Mouse (Mus musculus): ENCODE data around the gene Hnrnpul1. TPM values are rescaled to one million over a fixed set of nuclear protein-coding genes. Genes with fewer than 3 reads are reported as not detected.
A peak's percentile ranks its signal among the peaks of the same experiment; 100 is the strongest.

Hnrnpul1 gene
- total RNA-seq, 2 experiments from 2014 or later = 98.4 to 105 TPM

DNA sequence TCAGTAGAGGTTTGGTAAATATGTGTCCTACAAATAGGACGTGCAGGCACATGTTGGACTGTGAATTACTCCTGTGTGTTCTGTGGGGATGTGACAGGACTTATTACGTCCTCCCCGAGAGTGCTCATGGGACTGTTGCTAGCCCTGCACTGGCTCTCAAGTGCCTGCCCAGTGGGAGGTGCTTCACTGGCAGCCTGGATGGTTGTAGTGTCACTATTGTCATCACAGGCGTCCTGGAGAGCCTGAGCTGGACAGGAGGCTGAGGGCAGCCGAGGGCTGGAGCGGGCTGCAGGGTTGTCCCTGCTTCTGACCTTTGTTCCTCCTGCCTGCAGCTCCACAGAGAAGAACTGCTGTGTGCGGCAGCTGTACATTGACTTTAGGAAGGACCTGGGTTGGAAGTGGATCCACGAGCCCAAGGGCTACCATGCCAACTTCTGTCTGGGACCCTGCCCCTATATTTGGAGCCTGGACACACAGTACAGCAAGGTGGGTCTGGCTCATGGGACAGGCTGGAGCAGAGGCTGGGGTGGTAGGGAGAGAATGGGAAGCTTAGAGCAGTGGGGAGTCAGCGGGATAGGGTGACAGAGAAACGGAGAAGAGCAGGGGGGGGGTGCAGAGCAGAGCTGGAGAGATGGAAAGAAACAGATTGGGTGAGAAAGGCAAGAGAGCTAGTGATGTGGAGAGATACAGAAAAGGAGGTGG lies 50.6 kb downstream of the Hnrnpul1 start:
- peak in 1 of 2 experiments; percentile 21 for DNase-seq (ENCODE audit: low spot score in 2 of 2)
- intact Hi-C loops (cut with DNase I) = no loop called here

DNA sequence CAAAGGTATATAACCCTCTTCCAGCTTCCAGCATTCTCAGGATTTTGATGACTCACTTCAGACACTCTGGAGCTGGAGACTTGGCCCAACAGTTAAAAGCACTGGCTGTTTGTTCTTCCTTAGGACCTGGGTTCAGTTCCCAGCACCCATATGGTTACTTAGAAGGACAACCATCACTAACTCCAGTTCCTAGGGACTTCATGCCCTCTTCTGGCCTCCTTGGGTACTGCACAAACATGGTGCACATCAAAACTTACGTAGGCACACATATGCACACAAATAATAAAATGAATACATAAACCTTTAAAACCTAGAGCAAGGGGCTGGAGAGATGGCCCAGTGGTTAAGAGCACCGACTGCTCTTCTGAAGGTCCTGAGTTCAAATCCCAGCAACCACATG lies 52.2 kb downstream of the Hnrnpul1 start:
- no peak for DNase-seq (ENCODE audit: low spot score in 2 of 2)
- intact Hi-C loops (cut with DNase I) = no loop called here

DNA sequence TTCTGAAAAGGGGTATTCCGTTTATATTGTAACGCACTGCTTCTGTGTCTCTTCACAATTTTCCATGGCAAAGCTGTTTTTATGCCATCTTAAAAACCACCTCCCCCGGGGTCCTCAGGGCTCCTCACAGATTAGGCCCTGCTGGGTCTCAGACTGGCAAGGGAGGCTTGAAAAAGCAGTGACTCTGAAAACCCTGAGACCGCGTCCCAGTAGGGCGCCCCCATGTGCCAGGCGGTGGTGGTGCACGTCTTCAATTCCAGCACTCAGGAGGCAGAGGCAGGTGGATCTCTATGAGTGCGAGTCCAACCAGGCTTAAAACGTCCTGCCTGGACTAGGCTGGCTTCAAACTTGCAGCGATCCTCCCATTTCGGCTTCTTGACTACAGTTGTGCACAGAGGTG lies 53.8 kb downstream of the Hnrnpul1 start:
- DNase-seq (ENCODE audit: low spot score in 2 of 2) = no peak

DNA sequence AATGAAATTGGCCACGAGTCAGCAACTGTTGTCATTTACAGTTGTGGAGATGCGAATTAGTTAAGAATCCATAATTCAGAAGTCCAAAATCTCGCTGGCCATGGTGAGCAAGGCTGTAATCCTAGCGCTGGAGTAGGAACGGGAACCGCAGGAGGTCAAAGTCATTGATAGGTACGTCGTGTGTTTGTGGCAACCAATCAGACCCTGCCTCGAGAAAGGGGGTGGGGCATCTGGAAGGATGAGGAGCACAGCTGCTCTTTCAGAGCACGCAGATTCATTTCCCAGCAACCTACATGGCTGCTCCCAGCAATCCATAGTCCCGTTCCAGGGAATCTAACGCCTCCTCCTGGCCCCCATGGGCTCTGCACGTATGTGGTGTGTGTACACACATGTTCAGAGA lies 54.7 kb downstream of the Hnrnpul1 start:
- DNase-seq (ENCODE audit: low spot score in 2 of 2) = no peak
- intact Hi-C loops (cut with DNase I) = no loop called here

More for the DNA sequence above, 53.8 kb downstream of the Hnrnpul1 start:
- intact Hi-C loops (cut with DNase I) = no loop called here

DNA sequence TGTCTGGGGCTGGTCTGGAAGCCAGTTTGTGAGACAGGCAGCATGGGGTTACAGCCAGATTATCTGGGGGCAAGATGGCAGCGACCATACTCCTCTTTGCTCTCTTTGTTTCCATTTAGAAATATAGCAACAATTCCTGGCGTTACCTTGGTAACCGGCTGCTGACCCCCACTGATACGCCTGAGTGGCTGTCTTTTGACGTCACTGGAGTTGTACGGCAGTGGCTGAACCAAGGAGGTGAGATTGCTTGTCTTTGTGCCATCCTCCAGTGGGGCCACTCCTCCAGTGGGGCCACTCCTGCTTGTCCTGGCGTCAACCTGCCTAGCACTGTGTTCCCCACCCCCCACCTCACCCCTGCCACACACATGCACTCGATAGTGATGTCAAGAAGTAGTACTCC lies 60.5 kb downstream of the Hnrnpul1 start:
- intact Hi-C loops (cut with DNase I) = no loop called here
- DNase-seq (ENCODE audit: low spot score in 2 of 2) = no peak

DNA sequence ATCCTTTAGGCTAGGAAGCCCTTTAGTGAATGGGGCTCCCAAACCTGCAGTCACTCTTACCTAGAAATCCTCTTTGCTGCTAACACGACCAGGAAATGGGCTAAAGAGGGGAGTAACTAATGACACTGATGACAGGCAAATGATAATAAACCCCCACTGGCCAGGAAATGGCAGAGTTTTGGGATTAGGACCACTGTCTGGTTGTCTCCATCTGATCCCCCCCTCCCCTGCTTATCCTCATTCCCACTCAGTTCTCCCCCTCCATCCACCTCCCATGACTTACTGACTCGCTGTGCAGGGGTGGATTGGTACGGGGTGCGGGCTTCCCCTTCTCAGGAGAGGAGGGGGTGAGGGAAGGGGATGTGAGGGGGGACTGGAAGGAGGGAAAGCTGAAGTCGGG lies 64.5 kb downstream of the Hnrnpul1 start:
- DNase-seq (ENCODE audit: low spot score in 2 of 2) = no peak
- intact Hi-C loops (cut with DNase I) = no loop called here

DNA sequence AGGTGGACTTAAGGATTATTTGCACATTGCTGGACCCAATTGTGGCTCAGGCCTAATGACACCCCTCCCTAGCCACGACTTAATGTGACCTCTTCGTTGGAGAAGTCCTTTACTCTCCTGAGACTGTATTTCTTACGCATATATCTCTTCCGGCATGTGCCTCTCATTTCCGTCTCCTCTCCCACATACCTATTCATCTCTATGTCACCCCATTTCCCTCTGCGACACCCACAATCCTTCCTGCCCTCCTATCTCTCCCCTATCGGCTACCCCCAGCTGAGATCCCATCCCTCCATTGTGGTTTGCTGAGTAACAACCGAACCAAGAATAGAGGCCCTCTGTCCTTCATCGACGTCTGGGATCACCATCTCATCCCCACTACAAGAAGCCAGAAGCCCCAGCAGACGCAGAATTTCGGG lies 64.9 kb downstream of the Hnrnpul1 start:
- no peak for DNase-seq (ENCODE audit: low spot score in 2 of 2)
- intact Hi-C loops (cut with DNase I) = loop anchor here (2.0 kb wide), 1 partner anchor 17 kb away; no protein-coding TSS in a partner anchor

DNA sequence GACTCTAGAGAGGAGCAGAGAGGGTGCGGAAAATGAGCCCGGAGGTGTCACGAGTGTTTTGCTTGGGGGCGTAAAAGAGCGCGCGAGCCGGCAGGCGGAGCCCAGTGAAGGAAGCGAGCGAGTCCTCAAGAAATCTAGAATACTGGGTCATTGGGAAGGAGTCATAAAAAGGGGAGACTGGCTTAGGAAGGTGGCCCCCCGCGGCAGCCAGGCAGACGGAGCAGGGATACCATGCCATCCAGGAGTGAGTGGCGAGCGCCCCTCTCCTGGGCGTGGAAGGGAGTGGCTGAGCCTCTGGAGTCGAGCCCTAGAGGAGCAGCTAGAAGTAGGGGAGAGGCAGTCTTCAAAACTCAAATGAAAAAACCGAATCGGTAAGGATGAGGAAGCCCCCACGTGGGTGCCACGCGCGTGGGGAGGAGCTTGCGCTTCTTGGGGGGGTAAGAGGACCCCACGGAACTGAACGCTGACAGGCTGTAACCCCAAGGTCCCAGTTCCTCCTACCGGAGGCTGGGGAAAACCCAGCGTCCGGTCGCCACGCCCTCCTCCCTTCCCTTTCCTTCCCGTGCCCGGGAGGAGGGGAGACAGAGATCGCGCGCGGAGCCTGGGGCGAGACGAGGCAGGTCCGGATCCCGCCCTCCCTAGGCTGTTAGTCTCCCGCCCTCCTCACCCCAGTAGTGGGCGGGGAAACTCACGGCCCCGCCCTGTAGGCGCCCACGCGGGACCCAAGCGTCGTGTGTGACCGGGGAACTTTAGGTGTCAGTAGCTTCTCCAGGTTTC lies 65.6 kb downstream of the Hnrnpul1 start:
- DNase-seq (ENCODE audit: low spot score in 2 of 2) = no peak
- intact Hi-C loops (cut with DNase I) = loop anchor here (2.0 kb wide), 1 partner anchor 18 kb away; no protein-coding TSS in a partner anchor

DNA sequence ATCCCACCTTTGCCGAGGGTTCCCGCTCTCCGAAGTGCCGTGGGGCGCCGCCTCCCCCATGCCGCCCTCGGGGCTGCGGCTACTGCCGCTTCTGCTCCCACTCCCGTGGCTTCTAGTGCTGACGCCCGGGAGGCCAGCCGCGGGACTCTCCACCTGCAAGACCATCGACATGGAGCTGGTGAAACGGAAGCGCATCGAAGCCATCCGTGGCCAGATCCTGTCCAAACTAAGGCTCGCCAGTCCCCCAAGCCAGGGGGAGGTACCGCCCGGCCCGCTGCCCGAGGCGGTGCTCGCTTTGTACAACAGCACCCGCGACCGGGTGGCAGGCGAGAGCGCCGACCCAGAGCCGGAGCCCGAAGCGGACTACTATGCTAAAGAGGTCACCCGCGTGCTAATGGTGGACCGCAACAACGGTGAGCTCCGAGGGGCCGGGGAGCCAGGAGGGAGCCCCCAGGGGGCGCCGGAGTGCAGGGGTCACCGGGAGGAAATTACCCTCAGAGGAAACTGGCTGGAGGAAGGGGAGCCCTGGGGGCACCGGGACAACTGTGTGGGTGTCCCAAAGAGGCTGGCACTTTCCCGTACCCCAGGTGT lies 66.7 kb downstream of the Hnrnpul1 start:
- intact Hi-C loops (cut with DNase I) = loop anchor here (2.0 kb wide), 1 partner anchor 19 kb away; no protein-coding TSS in a partner anchor
- no peak for DNase-seq (ENCODE audit: low spot score in 2 of 2)

DNA sequence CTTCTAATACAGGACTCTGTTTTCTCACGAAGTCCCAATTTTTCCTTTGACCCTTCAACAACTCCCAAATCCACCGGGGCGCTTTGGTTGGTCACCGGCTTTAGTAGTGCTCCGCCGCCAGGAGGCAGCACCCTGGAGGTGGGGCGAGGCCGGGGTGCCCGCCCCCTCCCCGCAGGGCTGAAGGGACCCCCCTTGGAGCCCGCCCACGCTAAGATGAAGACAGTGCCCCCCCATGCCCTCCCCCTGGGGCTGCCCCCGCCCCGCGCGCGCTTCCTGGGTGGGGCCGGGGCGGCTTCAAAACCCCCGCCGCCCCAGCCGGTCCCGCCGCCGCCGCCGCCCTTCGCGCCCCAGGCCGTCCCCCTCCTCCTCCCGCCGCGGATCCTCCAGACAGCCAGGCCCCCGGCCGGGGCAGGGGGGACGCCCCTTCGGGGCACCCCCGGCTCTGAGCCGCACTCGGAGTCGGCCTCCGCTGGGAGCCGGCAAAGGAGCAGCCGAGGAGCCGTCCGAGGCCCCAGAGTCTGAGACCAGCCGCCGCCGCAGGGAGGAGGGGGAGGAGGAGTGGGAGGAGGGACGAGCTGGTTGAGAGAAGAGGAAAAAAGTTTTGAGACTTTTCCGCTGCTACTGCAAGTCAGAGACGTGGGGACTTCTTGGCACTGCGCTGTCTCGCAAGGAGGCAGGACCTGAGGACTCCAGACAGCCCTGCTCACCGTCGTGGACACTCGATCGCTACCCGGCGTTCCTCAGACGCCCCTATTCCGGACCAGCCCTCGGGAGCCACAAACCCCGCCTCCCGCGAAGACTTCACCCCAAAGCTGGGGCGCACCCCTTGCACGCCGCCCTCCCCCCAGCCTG lies 67.7 kb downstream of the Hnrnpul1 start, which contains the start of gene Tgfb1:
Gene Tgfb1 (plus strand): TSS at position 323 of the 852 bp plus-strand sequence.
- peak in 1 of 2 experiments; percentile 38 for DNase-seq (ENCODE audit: low spot score in 2 of 2)
- intact Hi-C loops (cut with DNase I) = no loop called here

DNA sequence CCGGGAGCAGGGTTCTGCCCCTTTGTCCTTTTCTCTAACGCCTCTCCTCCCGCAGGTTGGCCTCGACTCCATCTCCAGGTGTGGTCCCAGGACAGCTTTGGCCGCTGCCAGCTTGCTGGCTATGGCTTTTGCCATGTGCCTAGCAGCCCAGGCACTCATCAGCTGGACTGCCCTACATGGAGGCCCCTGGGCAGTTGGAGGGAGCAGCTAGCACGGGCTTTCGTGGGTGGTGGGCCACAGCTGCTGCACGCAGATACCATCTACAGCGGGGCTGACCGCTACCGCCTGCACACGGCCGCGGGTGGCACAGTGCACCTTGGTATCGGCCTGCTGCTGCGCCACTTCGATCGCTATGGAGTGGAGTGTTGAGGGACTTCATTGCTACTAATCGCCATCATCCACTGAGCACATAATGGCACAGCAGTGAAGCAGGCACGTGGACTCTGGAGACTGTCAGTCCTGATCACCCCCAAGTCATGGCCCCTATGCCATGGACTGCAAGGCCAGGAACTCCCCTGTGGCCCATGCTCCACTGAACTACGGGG lies 68.6 kb downstream of the Hnrnpul1 start:
- no peak for DNase-seq (ENCODE audit: low spot score in 2 of 2)
- intact Hi-C loops (cut with DNase I) = no loop called here

DNA sequence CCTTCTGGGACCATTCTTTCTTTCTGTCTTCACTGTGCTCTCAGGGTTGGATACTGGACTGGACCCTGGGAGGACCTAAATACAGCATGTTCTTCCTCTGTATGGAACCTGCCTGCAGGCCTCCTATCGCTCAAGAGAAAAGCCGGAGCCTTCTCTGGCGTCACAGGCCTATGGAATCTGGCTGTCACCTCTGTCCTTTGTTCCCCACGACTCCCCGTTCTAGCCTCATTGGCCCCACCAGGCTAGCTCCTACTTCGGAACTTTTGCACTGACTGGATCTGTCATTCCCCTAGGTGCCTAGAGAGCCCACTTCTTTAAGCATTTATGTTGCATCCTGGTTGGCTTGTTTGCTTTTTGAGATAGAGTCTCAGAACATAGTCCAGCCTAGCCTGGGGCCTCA lies 69.9 kb downstream of the Hnrnpul1 start:
- intact Hi-C loops (cut with DNase I) = no loop called here

DNA sequence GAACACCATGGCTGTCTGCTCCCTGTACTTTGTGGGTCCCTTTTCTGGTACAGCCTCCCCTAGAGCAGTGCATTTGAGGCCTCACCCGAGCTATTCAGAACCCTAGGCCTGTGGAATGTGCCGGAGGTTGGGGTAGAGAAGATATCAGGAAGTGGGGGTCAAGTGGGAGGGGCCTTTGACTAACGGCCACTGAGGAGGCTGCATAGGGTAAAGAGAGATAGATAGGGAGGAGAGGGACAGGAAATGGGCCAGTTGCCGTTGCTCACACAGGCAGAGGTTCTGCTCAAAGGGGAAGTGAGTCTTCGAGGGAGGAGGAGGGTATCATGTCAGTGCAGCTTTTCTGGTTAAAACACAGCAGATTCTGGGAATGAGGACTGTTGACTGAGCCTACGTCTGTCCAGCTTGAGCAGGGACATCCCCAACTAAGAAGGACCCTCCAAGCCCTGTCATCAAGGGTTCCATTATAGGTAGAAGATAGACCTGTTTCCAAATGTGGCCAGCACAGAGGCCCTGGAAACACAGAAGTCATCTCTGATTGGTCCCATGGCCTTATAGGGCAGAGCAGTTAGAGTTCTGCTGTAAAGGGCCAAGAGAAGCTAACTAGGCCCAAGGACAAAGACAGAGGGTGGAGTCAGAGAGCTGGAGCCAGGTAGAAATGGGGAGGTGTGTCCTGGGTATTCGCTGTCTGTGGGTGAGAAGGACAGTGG lies 70.9 kb downstream of the Hnrnpul1 start:
- intact Hi-C loops (cut with DNase I) = no loop called here
- no peak for DNase-seq (ENCODE audit: low spot score in 2 of 2)

More for the DNA sequence above, 69.9 kb downstream of the Hnrnpul1 start:
- no peak for DNase-seq (ENCODE audit: low spot score in 2 of 2)

DNA sequence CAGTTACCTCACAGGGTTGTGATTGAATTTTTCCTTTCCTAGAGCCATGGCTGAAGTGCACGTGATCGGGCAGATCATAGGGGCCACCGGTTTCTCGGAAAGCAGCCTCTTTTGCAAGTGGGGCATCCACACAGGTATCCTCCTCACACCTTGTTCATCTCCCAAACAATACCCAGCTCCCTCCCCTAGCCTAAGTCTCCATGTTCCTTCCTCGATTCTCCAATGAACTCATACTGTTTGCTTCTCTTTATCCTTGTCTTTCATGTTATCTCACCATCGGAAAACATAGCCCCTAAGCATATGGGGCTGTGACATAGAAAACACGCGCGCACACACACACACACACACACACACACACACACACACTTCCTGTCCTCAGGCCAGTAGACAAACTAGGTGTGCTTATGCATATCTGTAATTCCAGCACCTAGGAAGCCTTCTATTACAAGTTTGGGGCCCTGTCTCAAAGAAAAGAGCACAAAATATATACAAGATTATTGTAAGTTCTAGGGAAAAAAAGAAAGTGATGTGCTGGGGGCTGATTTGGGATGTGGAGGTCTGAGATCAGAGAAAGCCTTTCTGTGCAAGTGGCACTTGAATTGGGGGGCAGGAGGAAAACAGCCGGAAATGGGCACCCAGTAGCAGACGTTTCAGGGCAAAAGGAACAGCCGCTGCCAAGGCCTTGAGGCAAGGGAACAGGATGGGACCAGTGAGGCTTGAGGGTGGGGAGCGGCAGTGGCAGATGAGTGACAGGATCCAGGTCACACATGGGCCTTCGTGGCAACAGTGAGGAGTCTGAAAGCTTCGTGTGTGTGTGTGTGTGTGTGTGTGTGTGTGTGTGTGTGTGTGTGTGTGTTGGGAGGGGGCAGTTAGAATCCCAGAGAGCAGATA lies 73.0 kb downstream of the Hnrnpul1 start:
- intact Hi-C loops (cut with DNase I) = loop anchor here (2.0 kb wide), 1 partner anchor 29 kb away; no protein-coding TSS in a partner anchor

DNA sequence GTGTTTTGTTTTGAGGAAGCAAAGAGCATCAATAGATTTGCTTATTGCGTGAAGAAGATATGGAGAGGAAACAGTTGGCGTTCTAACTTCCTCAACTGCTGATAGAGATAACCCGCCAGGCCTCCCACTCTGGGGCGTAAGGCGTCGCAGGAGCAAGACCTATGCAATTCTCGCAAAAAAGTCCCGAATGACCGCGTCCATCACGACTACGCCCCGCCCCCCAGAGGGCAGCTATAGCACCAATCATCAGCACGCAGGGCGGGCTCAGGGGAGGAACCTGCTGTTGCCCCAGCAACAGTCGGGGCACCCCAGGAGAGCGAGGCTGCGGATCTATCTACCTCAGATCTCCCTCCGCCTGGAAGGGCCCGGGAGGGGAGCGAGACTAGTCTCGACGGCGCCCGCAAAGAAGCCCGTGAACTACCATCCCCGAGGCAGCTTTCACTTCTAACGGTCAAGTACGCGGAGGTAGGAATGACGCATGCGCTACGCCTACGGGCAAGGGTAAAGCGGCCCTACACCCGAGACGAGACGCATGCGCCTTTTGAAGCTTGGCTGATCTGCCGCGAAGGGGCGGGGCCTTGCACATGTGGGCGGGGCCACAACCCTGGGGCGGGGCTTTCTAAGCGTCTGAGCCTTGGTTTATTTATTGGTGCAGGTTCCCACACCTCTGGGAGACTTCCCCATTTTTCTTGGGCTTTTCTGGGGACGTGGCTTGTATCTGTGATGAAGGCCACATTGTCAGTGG lies 73.9 kb downstream of the Hnrnpul1 start, which contains the start of gene B9d2:
Gene B9d2 (plus strand): TSS at position 267 of the 745 bp plus-strand sequence.
- peak; percentile 96 for DNase-seq (ENCODE audit: low spot score in 2 of 2)
- intact Hi-C loops (cut with DNase I) = loop anchor here (2.0 kb wide), 1 partner anchor 30 kb away; no protein-coding TSS in a partner anchor

More for the DNA sequence above, 73.0 kb downstream of the Hnrnpul1 start:
- DNase-seq (ENCODE audit: low spot score in 2 of 2) = no peak

DNA sequence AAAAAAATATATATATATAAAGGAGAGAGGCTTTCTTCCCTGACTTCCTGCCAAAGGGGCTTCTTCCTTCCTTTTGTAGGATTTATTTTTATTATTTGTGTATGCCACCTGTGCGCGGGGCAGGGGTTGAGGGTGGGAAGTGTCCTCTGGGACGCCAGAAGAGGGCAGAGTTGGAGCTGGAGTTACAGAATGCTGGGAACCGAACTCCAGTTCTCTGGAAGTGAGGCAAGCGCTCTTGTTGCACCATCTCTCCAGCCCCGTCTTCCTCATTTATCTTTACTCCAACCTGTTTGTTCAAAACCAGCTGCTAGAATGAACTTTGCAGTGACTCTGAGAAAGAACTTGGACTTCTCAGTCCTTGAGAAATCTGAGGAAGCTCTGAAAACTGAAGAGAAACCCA lies 74.6 kb downstream of the Hnrnpul1 start:
- no peak for DNase-seq (ENCODE audit: low spot score in 2 of 2)
- intact Hi-C loops (cut with DNase I) = loop anchor here (2.0 kb wide), 1 partner anchor 31 kb away; no protein-coding TSS in a partner anchor

DNA sequence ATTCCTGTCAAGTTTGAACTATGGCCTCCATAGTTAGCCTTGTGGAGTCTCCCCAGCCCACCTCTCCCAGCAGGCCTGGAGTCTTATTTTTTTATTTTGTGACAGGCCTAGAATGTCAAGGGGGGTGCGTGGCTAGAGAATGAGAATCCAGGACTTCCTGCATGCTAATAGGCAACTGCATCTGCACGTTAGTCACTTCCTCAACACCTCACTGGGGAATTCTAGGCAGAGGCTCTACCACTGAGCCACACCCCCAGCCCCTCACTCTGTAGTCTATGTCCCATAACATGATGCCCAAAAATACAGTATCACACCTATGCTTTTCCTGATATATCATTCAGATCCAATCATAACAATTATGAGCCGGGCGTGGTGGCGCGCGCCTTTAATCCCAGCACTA lies 77.5 kb downstream of the Hnrnpul1 start:
- DNase-seq (ENCODE audit: low spot score in 2 of 2) = no peak
- intact Hi-C loops (cut with DNase I) = no loop called here
